Mouse (Mus musculus): Measurements from ENCODE around the gene Mrpl22. TPM values are rescaled to one million over a fixed set of nuclear protein-coding genes. Genes with fewer than 3 reads are reported as not detected.
"Not testable (repeated sequence)": the region's sequence is repeated elsewhere in the genome, so short reads cannot be mapped to it uniquely, and the experiment has no call there.

Mrpl22 gene
- polyA plus RNA-seq, 1 experiment from 2014 or later = 112 TPM

DNA sequence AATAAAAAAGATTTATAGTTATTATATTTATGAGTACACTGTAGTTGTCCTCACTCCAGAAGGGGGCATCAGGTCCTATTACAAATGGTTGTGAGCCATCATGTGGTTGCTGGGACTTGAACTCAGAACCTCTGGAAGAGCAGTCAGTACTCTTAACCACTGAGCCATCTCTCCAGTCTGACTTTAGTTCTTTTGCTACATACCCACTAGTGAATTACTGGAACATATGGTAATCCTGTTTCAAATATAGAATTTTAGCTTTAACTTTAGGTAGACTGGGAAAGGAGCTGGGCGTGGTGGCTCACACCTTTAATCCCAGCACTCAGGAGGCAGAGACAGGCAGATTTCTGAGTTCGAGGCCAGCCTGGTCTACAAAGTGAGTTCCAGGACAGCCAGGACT, 56.6 kb downstream of the Mrpl22 start:
- not testable (repeated sequence) for ATAC-seq (replicated peaks; ENCODE audit: extremely low read depth, insufficient read depth, low FRiP score); H3K27me3 ChIP-seq (ENCODE audit: control insufficient read depth, insufficient read depth, low read length); H3K27ac ChIP-seq (ENCODE audit: low read length); H3K4me2 ChIP-seq (ENCODE audit: low read depth, low read length); H3K9ac ChIP-seq (ENCODE audit: low read length); H3K4me3 ChIP-seq (ENCODE audit: low read length); H3K36me3 ChIP-seq (ENCODE audit: control insufficient read depth, insufficient read depth); H3K9me3 ChIP-seq (replicated peaks; ENCODE audit: control insufficient read depth, low read length)
- peaks cover 17% of the 10 kb centered on the region for H3K4me1 ChIP-seq (ENCODE audit: control insufficient read depth, insufficient read depth, low read length)
- 98% methylated on average over 2 of the region's 2 CpGs for WGBS

Other genes starting within 250 kb of the Mrpl22 start
- gene Larp1, start 162.6 kb upstream of the Mrpl22 start, polyA plus RNA-seq (2015; fragmentation: Nextera tagmentation; extraction: Ambion mirVana) = 12.1 and 12.9 TPM in 2 replicates
- not detected in 2 replicates for gene Gm12248, start 78.5 kb upstream of the Mrpl22 start, polyA plus RNA-seq (2015; fragmentation: Nextera tagmentation; extraction: Ambion mirVana)
- 79.9 and 91.3 TPM in 2 replicates for gene Cnot8, start 67.5 kb upstream of the Mrpl22 start, polyA plus RNA-seq (2015; fragmentation: Nextera tagmentation; extraction: Ambion mirVana)
- gene Gemin5, start 3.1 kb upstream of the Mrpl22 start, polyA plus RNA-seq (2015; fragmentation: Nextera tagmentation; extraction: Ambion mirVana) = 11.5 and 12.4 TPM in 2 replicates
- gene Igtp, start 27.9 kb downstream of the Mrpl22 start, polyA plus RNA-seq (2015; fragmentation: Nextera tagmentation; extraction: Ambion mirVana) = 8.2 and 12.3 TPM in 2 replicates
- 4.2 and 6.4 TPM in 2 replicates for gene Irgm2, start 28.0 kb downstream of the Mrpl22 start, polyA plus RNA-seq (2015; fragmentation: Nextera tagmentation; extraction: Ambion mirVana)
- gene 4930438A08Rik, start 103.1 kb downstream of the Mrpl22 start, polyA plus RNA-seq (2015; fragmentation: Nextera tagmentation; extraction: Ambion mirVana) = 0.08 TPM in 1 of 2 replicates, not detected in the other
- 15.0 and 16.6 TPM in 2 replicates for gene Zfp692, start 135.4 kb downstream of the Mrpl22 start, polyA plus RNA-seq (2015; fragmentation: Nextera tagmentation; extraction: Ambion mirVana)
- 38.8 and 40.5 TPM in 2 replicates for gene Zfp672, start 158.7 kb downstream of the Mrpl22 start, polyA plus RNA-seq (2015; fragmentation: Nextera tagmentation; extraction: Ambion mirVana)
- gene Sh3bp5l, start 159.1 kb downstream of the Mrpl22 start, polyA plus RNA-seq (2015; fragmentation: Nextera tagmentation; extraction: Ambion mirVana) = 32.0 and 32.5 TPM in 2 replicates
- gene Lypd8, start 207.4 kb downstream of the Mrpl22 start, polyA plus RNA-seq (2015; fragmentation: Nextera tagmentation; extraction: Ambion mirVana) = 1.4 TPM in 1 of 2 replicates, not detected in the other
- not detected in 2 replicates for gene 1810065E05Rik, start 249.4 kb downstream of the Mrpl22 start, polyA plus RNA-seq (2015; fragmentation: Nextera tagmentation; extraction: Ambion mirVana)

Data from heart, embryonic 16.5 days (tissue).